Mouse (Mus musculus): ENCODE data around the gene AY761185. TPM values are rescaled to one million over a fixed set of nuclear protein-coding genes. Genes with fewer than 3 reads are reported as not detected.
"Not testable (repeated sequence)": the region's sequence is repeated elsewhere in the genome, so short reads cannot be mapped to it uniquely, and the experiment has no call there.

The AY761185 gene
- not detected in 2 replicates for polyA plus RNA-seq (2014; fragmentation: Nextera tagmentation; extraction: Ambion mirVana)

DNA sequence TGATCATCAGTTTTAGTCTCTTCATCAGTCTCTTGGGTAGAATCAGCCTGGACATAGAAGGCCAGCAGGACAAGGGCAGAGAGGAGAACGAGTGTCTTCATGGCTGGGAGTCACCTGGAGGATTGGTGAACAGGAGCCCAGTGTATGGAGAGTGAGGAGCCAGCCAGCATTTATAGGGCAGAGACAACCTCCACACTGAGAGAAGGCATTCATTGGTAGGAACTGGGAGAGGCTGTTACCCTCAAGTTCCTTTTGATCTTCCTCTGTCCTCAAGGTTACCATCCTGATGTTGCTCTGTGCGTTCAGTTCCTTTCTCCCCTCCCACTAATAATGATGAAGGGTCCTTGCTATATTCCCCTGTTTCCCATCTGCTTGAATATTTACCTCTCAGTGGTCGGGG is at the start of gene AY761185:
Gene AY761185 (minus strand): TSS at position 101 of the 400 bp plus-strand sequence.
- Histone ChIP-seq H3K4me1 (ENCODE audit: control insufficient read depth, insufficient read depth, low read length) (no peaks in the 10 kb centered on the region), H3K4me3 (ENCODE audit: low read depth, low read length) (no peak within 1 kb of the TSS), H3K36me3 (ENCODE audit: control insufficient read depth, insufficient read depth, low read length) (no peaks in the 10 kb centered on the region), H3K27me3 (ENCODE audit: control insufficient read depth, insufficient read depth, low read length) (no peaks in the 10 kb centered on the region), H3K27ac (ENCODE audit: low read depth, low read length) (no peak within 1 kb of the TSS), H3K9ac (ENCODE audit: low read length) (no peak within 1 kb of the TSS), H3K4me2 (ENCODE audit: low read depth) (no peak within 1 kb of the TSS), H3K9me3 (ENCODE audit: control insufficient read depth, low read length) (peaks cover 3% of the 10 kb centered on the region; the same call in 1 of the 2 replicates)
- 79% methylated on average over 3 of the region's 3 CpGs for WGBS
- DNase-seq (ENCODE audit: low spot score) (no peak), ATAC-seq (ENCODE audit: insufficient read depth, low FRiP score, low TSS enrichment) (no peak)

DNA sequence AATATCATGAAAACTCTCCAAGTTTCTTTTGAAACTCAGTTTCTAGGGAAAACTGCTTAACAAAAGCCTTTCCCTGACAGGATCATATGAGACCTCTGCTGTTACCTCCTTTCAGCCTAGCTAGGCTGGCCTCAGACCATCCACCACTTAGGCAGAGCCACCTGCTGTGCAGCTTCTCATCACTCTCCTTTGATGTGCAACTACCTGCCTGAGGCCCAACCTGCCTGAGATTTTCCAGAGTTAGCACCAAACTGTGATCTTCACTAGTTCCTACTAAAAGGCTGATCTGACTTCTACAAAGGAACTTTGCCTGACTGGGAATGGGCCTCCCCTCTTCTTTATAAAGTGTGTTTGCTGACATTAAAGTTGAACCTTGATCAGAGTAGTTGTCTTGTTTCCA is 49.5 kb upstream of the AY761185 start:
- DNase-seq (ENCODE audit: low spot score); ATAC-seq (ENCODE audit: insufficient read depth, low FRiP score, low TSS enrichment): not testable (repeated sequence)

DNA sequence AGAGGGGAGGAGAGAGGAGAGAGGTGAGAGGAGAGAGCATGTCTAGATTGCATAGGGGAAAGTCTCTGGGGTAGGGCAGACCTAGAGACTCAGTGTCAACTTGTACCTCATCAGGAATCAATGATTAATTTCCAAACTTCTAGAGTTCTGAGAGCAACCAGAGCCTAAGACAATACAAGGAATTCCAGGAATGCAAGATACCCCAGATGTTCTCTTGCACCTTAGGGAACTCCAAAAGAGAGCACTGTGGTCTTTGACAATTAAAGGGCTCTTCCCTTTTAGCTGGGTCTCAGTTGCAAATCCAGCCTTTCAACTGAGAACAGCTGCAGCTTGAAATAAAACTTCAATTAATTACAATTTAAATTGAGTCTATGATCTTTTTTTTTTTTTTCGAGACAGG is 35.3 kb upstream of the AY761185 start:
- ATAC-seq (ENCODE audit: insufficient read depth, low FRiP score, low TSS enrichment) (no peak), DNase-seq (ENCODE audit: low spot score) (no peak)
- H3K9ac ChIP-seq (ENCODE audit: low read length) = no peak overlapping the region
- no peaks in the 10 kb centered on the region for H3K9me3 ChIP-seq (ENCODE audit: control insufficient read depth, low read length)
- H3K27ac ChIP-seq (ENCODE audit: low read depth, low read length) = no peak overlapping the region
- WGBS = 34% methylated on average over 1 of the region's 1 CpGs
- no peaks in the 10 kb centered on the region for H3K27me3 ChIP-seq (ENCODE audit: control insufficient read depth, insufficient read depth, low read length)
- H3K4me3 ChIP-seq (ENCODE audit: low read depth, low read length) = no peak overlapping the region
- no peaks in the 10 kb centered on the region for H3K4me1 ChIP-seq (ENCODE audit: control insufficient read depth, insufficient read depth, low read length)
- H3K36me3 ChIP-seq (ENCODE audit: control insufficient read depth, insufficient read depth, low read length) = no peaks in the 10 kb centered on the region
- no peak overlapping the region for H3K4me2 ChIP-seq (ENCODE audit: low read depth)

More for the DNA sequence above, 49.5 kb upstream of the AY761185 start:
- H3K4me3 ChIP-seq (ENCODE audit: low read depth, low read length); H3K36me3 ChIP-seq (ENCODE audit: control insufficient read depth, insufficient read depth, low read length); H3K9me3 ChIP-seq (ENCODE audit: control insufficient read depth, low read length); H3K27ac ChIP-seq (ENCODE audit: low read depth, low read length); H3K4me1 ChIP-seq (ENCODE audit: control insufficient read depth, insufficient read depth, low read length); H3K4me2 ChIP-seq (ENCODE audit: low read depth); H3K27me3 ChIP-seq (ENCODE audit: control insufficient read depth, insufficient read depth, low read length); H3K9ac ChIP-seq (ENCODE audit: low read length): not testable (repeated sequence)

DNA sequence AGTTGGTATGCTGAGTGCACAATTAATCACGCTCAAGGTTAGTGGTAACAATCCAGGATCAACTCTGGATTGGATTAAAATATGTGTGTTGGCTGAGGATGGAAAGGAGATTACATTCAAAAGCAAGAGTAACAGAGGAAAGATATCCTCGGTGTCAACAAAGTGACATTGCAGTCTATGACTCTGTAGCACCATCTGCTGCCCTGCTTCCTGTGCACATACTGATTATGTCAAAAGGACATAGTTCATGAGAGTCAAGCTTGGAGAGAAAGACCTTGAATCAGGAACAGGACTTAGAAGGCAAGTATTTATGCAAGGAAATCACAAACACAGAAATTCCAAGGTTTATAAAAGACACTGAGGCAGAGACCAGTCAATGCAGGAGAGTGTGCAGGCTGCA is 20.0 kb upstream of the AY761185 start:
- Histone ChIP-seq H3K4me3 (ENCODE audit: low read depth, low read length) (no peak overlapping the region), H3K36me3 (ENCODE audit: control insufficient read depth, insufficient read depth, low read length) (no peaks in the 10 kb centered on the region), H3K27me3 (ENCODE audit: control insufficient read depth, insufficient read depth, low read length) (no peaks in the 10 kb centered on the region), H3K9ac (ENCODE audit: low read length) (no peak overlapping the region), H3K9me3 (ENCODE audit: control insufficient read depth, low read length) (no peaks in the 10 kb centered on the region), H3K4me1 (ENCODE audit: control insufficient read depth, insufficient read depth, low read length) (no peaks in the 10 kb centered on the region), H3K4me2 (ENCODE audit: low read depth) (no peak overlapping the region), H3K27ac (ENCODE audit: low read depth, low read length) (no peak overlapping the region)
- no peak for ATAC-seq (ENCODE audit: insufficient read depth, low FRiP score, low TSS enrichment)
- DNase-seq (ENCODE audit: low spot score) = no peak
- 88% methylated on average over 2 of the region's 2 CpGs for WGBS

DNA sequence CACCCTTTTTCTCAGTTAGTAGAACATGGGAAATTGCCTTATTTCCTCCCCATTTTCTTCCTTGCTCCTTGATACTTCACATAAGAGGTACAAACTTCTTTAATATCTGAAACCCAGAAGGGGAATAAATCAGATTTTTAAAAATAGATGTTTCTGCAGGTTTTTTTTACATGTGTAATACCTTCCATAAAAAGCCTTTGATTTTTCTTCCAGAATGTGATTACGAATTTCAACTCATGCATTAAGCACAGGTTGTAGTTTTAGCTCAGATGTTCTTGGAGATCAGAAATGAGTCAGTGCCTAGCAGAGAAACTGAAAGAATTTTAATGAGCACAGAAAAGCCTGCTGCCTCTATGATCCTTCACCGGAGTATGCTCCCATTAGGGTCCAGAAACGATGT is 22.5 kb downstream of the AY761185 start, which contains the start of gene Gm6040:
Gene Gm6040 (minus strand): TSS at position 101 of the 400 bp plus-strand sequence.
- no peaks in the 10 kb centered on the region for H3K36me3 ChIP-seq (ENCODE audit: control insufficient read depth, insufficient read depth, low read length)
- no peak within 1 kb of the TSS for H3K4me3 ChIP-seq (ENCODE audit: low read depth, low read length)
- WGBS = 82% methylated on average over 3 of the region's 3 CpGs
- no peak within 1 kb of the TSS for H3K4me2 ChIP-seq (ENCODE audit: low read depth)
- no peaks in the 10 kb centered on the region for H3K27me3 ChIP-seq (ENCODE audit: control insufficient read depth, insufficient read depth, low read length)
- H3K9ac ChIP-seq (ENCODE audit: low read length) = no peak within 1 kb of the TSS
- no peaks in the 10 kb centered on the region for H3K4me1 ChIP-seq (ENCODE audit: control insufficient read depth, insufficient read depth, low read length)
- no peak within 1 kb of the TSS for H3K27ac ChIP-seq (ENCODE audit: low read depth, low read length)
- ATAC-seq (ENCODE audit: insufficient read depth, low FRiP score, low TSS enrichment) = no peak
- DNase-seq (ENCODE audit: low spot score) = no peak
- H3K9me3 ChIP-seq (ENCODE audit: control insufficient read depth, low read length) = peaks cover 5% of the 10 kb centered on the region

DNA sequence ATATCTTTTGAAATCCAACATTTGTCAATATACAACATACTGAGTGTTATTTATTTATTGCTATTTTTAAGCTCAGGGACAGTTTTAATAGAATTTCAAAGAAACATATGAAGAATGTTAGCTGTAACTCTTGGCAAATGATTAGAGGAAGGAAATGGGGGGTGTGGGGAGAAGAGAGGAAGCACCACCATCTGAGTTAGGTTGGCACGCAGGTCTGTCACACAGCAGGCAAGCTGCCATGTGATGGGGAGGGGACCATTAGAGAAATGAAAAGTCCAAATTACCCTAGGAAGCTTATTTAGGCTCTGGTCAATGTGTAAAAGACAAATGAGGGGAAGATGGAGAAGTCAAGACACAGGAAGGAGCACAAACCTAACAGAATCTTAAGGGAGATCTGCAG is 32.2 kb downstream of the AY761185 start:
- WGBS = 89% methylated on average over 1 of the region's 1 CpGs
- Histone ChIP-seq H3K4me2 (ENCODE audit: low read depth) (no peak overlapping the region), H3K9me3 (ENCODE audit: control insufficient read depth, low read length) (peaks cover 10% of the 10 kb centered on the region), H3K4me3 (ENCODE audit: low read depth, low read length) (no peak overlapping the region), H3K27me3 (ENCODE audit: control insufficient read depth, insufficient read depth, low read length) (no peaks in the 10 kb centered on the region), H3K9ac (ENCODE audit: low read length) (no peak overlapping the region), H3K4me1 (ENCODE audit: control insufficient read depth, insufficient read depth, low read length) (no peaks in the 10 kb centered on the region), H3K27ac (ENCODE audit: low read depth, low read length) (no peak overlapping the region), H3K36me3 (ENCODE audit: control insufficient read depth, insufficient read depth, low read length) (no peaks in the 10 kb centered on the region)
- DNase-seq (ENCODE audit: low spot score) (no peak), ATAC-seq (ENCODE audit: insufficient read depth, low FRiP score, low TSS enrichment) (no peak)

DNA sequence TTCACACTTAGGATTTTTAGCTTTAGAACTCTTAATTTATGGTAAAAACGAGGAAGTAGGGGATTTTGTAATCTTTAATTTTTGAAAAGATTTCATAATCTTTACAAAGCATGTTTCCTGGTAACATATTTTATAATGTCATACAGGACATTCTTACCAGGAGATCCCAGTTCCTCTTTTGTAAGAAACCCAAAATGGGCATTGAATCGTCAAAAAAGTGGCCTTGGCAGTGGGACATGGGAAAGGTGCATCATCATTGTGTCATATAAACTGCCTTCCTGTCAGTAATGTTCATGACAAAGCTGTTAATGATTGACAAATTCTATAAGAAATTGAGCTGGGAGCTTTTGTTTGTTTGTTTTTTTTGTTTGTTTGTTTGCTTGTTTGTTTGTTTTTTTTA is 36.3 kb downstream of the AY761185 start:
- Histone ChIP-seq H3K27me3 (ENCODE audit: control insufficient read depth, insufficient read depth, low read length) (no peaks in the 10 kb centered on the region), H3K9me3 (ENCODE audit: control insufficient read depth, low read length) (peaks cover 5% of the 10 kb centered on the region; the same call in 1 of the 2 replicates), H3K36me3 (ENCODE audit: control insufficient read depth, insufficient read depth, low read length) (no peaks in the 10 kb centered on the region), H3K4me3 (ENCODE audit: low read depth, low read length) (no peak overlapping the region), H3K27ac (ENCODE audit: low read depth, low read length) (no peak overlapping the region), H3K9ac (ENCODE audit: low read length) (no peak overlapping the region), H3K4me1 (ENCODE audit: control insufficient read depth, insufficient read depth, low read length) (no peaks in the 10 kb centered on the region), H3K4me2 (ENCODE audit: low read depth) (no peak overlapping the region)
- DNase-seq (ENCODE audit: low spot score) (no peak), ATAC-seq (ENCODE audit: insufficient read depth, low FRiP score, low TSS enrichment) (no peak)
- whole genome bisulfite sequencing = 74% methylated on average over 2 of the region's 2 CpGs

DNA sequence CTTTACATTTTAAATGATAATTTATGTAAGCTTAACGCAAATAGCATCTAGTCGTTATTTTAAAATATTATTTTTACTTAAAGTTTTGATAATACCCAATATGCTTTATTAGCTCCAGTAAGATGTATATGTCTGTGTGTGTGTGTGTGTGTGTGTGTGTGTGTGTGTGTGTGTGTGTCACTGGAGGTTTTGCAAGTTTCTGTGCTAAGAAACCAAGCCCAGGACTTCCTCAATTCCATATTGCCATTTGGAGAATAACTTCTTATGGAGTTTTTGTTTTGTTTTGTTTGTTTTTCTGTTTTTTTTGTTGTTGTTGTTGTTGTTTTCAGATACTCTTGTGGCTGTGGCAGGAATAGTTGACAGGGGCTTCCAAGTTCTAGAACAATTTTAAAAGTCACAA is 37.4 kb downstream of the AY761185 start:
- Histone ChIP-seq H3K9me3 (ENCODE audit: control insufficient read depth, low read length) (peaks cover 5% of the 10 kb centered on the region; the same call in 1 of the 2 replicates), H3K9ac (ENCODE audit: low read length) (no peak overlapping the region), H3K27ac (ENCODE audit: low read depth, low read length) (no peak overlapping the region), H3K36me3 (ENCODE audit: control insufficient read depth, insufficient read depth, low read length) (no peaks in the 10 kb centered on the region), H3K4me1 (ENCODE audit: control insufficient read depth, insufficient read depth, low read length) (no peaks in the 10 kb centered on the region), H3K4me3 (ENCODE audit: low read depth, low read length) (no peak overlapping the region), H3K4me2 (ENCODE audit: low read depth) (no peak overlapping the region), H3K27me3 (ENCODE audit: control insufficient read depth, insufficient read depth, low read length) (no peaks in the 10 kb centered on the region)
- ATAC-seq (ENCODE audit: insufficient read depth, low FRiP score, low TSS enrichment) (no peak), DNase-seq (ENCODE audit: low spot score) (no peak)
- WGBS = 84% methylated on average over 2 of the region's 2 CpGs

DNA sequence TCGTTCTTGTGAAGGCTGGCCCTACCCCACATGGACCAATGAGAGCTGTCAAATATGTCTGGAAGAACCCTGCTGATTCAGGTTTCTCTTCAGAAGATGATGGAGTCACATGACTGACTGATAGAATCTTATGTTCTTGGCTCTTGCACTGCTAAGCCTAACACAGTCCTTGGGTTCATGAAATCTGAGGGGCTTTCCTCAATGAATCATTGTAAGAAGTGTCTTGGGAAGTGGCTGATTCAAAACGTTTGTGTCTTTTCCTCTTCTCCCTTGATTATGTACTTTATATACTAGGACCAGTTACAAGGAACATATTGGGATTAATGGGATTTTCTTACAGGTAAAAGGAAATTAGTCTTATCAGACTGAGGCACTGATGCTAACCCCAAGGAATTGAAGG is 42.0 kb downstream of the AY761185 start, which contains the start of gene Gm15056:
Gene Gm15056 (minus strand): TSS at position 101 of the 400 bp plus-strand sequence.
- Histone ChIP-seq H3K36me3 (ENCODE audit: control insufficient read depth, insufficient read depth, low read length) (no peaks in the 10 kb centered on the region), H3K9me3 (ENCODE audit: control insufficient read depth, low read length) (0 out of 2 replicates have a peak, but pooled peaks cover 8% of the 10 kb centered on the region), H3K4me3 (ENCODE audit: low read depth, low read length) (no peak within 1 kb of the TSS), H3K4me2 (ENCODE audit: low read depth) (no peak within 1 kb of the TSS), H3K27me3 (ENCODE audit: control insufficient read depth, insufficient read depth, low read length) (no peaks in the 10 kb centered on the region), H3K9ac (ENCODE audit: low read length) (no peak within 1 kb of the TSS), H3K4me1 (ENCODE audit: control insufficient read depth, insufficient read depth, low read length) (no peaks in the 10 kb centered on the region), H3K27ac (ENCODE audit: low read depth, low read length) (no peak within 1 kb of the TSS)
- ATAC-seq (ENCODE audit: insufficient read depth, low FRiP score, low TSS enrichment) (no peak), DNase-seq (ENCODE audit: low spot score) (no peak)
- 56% methylated on average over 2 of the region's 2 CpGs for WGBS
